Mouse (Mus musculus): ENCODE results near the gene Mtss1l.

Mtss1l gene

DNA sequence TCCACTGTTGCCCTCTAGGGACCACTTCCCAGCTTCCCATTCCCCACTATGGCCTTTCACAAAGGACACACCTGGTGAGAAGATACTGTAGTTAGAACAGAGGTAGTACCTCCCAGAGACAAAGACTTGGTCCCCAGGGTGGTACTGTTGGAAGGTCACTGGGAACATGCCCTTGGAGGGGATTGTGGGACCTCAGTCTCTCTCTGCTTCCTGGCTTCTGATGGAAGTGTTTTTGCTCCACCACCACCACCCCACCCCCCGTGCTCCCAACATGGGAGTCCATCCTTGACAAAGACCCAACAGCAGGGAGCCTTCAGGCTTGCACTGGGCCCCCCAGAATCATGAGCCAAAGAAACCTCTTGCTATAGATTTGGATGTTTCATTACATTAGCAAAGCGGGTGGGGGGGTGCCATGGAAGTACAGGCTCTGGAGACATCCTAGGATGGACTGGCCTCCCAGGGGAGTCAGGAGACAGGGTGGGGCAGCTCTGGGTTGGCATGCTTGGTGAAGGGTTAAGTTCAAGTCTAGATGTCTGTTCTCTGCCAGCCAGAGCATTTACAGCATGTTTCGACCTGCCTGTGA lies 14.9 kb upstream of the Mtss1l start:
- no peak for DNase-seq (ENCODE audit: low spot score)

- DNase-seq (ENCODE audit: low spot score): no peak
Observed at GRCm38 (mm10) chr8:110708429-110708828, 12.8 kb upstream of the Mtss1l start.

DNA sequence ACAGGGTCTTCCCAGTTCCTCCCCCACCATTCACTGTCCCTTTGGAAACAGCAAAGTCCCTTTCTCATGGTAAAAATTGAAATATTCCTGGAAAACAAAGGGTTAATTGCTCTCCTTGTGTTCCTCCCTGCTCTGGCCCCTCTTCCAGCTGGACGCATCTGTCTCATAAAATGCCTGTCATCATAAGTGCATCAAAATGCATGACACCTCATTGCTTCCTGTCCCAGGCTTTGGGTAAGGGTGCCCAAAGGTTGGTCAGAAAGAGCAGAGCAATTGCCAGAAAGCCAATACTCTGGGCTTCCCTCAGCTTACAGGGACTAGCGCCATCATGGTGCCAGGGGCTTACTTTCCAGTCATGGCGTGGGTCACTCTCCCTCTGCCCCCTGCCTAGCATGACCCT lies 10.7 kb upstream of the Mtss1l start:
- DNase-seq (ENCODE audit: low spot score): no peak

DNA sequence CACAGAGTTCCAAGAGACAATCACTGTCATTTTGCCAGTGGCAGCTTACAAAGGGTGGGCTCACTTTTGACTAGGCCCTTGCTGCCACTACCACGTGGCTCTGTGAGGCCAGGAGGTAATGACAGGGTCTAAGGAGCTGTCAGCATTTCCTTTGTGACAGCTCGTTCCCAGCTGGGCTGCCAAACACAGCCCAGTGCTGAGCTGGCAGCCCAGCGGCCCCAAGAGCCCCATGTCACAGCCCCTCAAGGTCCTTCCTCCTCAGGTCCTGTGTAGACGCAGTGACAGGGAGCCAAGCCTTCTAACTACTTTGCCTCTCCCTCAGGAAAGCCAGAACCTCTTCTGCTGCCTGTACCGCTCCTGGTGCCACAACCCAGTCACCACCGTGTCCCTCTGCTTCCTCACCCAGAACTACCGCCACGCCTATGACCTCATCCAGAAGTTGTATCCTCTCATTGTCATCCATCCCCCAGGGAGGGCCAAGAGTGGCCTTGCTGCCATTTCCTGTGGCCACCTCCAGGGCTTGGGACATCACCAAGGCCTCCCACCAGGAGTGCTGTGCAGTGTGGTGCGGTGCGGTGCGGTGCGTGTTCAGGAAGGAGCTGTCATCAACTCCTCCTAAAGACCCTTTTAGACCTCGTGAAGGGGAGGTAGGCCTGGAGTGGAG lies 9.9 kb upstream of the Mtss1l start:
- no peak for DNase-seq (ENCODE audit: low spot score)

- DNase-seq (ENCODE audit: low spot score): no peak
Observed at GRCm38 (mm10) chr8:110713073-110713472, 8.2 kb upstream of the Mtss1l start.

DNA sequence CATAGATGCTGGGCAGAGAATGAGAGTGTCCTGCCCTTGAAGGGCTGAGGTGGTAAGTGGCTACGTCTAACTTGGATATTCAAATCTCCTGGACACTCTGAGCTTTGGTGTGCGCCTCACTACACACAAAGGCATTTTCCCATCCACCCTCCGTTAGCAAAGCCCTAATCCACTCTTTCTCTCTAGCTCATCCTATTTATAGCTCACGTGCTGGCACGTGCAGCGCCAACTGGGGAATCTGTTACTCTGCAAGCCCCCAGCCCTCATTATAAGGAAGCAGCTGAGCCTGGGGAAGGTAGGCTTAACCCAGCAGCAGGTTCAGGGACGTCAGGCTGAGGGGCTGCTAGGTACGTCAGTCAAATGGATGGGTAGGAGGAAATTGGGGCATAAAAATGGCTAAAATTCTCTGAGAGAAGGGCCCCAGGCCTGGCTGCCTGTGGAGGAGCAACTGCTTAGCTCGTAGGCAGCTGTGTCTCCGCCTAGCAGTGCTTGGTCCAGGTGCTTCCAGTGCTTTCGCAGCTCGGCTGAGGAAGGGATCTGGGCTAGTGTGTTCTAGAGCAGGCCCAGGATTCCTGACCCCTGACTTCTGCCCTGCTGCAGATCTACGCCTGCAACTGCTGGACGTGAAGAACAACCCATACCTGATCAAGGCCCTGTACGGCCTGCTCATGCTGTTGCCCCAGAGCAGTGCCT lies 6.3 kb upstream of the Mtss1l start:
- no peak for DNase-seq (ENCODE audit: low spot score)

GRCm38 (mm10) chr8:110716075-110716474 lies 5.2 kb upstream of the Mtss1l start:
- DNase-seq (ENCODE audit: low spot score): no peak

DNA sequence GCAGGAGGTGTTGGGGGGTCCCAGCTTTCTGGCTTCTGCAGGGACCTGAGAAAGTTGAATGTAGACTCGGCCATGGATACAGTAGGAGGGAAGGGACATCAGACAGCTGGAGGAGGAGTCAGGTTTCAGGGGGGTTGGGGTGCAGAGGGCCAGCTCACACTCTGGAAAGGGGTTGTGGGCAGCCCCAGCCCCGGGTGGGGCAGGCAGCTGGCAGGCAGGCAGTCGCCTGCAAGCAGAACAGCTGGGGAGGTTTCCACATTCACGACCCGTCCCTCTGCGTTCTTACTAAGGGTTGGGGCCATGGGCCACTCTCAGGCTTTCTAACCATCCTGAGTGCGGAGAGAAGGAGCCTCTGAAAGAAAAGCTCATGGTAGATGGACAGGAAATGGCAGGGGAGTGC lies 4.1 kb upstream of the Mtss1l start:
- DNase-seq (ENCODE audit: low spot score): no peak

DNA sequence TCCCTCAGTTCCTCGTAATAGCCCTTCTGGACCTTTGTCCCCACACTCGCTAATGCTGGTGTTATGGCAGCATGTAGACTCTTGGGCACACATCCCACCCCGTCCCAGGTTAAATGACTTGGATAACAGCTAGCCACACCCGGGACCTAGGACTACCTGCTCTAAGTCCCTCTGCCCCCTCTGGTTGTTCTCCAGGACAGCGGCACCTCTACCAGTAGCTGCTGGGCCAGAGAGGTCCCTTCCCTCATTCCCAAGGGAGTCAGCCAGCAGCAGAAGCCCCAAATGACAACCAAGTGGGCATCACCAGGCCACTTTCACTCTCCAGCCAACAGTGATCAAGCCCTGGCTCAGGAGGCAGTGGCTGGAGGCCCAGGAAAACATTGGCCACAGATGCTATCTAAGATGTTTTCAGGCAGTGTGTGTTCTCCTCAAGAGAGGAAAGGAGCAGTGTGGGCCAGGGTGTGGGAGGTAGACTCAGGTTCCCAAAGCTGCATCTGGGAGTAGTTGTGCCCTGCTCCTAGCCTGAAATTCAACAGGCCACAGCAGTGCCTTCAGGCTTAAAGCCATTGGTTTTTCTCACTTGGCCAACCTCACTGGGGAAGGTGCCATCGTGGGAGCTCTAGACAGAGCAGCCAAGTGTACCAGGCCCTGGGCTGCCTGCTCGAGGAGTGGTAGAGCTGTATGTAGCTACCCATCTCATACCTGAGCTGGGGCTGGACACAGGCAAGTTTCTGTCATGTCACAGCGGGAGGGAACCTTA lies 2.9 kb upstream of the Mtss1l start:
- DNase-seq (ENCODE audit: low spot score): no peak

- no peak for DNase-seq (ENCODE audit: low spot score)
Observed at GRCm38 (mm10) chr8:110718969-110719670, 2.2 kb upstream of the Mtss1l start.

GRCm38 (mm10) chr8:110719898-110720653 lies 1.2 kb upstream of the Mtss1l start:
- DNase-seq (ENCODE audit: low spot score): no peak

DNA sequence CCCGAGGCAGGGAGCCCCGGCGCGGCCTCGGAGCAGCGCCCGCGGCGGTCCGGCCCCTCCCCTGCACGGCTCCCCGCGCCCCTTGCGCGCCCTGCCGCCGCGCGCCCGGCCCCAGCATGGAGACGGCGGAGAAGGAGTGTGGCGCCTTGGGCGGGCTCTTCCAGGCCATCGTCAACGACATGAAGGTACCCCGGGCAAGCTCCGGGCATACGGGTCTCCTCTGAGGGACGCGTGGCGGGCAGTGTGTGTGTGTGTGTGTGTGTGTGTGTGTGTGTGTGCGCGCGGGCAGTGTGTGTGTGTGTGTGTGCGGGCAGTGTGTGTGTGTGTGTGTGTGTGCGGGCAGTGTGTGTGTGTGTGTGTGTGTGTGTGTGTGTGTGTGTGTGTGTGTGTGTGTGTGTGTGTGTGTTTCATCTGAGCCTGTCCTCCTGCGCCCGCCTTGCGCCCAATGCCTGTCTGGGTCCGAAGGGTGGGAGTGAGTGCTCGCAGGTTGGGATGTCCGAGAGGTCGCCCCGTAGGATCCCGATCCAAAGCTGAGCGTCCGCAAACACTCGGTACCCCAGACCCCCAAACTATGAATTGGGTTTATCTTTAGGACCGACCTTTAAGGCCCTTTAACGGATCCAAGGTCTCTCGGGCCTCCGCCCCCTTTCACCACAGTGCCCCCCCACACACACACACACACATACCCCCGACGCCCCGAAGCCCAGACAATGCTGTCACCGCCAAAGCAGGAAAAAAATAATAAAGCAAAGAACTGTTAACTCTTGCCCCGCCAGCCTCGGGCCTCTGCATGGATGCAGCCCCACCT lies 534 bp downstream of the Mtss1l start:
- no peak for DNase-seq (ENCODE audit: low spot score)

GRCm38 (mm10) chr8:110722414-110723011 lies 1.2 kb downstream of the Mtss1l start:
- no peak for DNase-seq (ENCODE audit: low spot score)

- no peak for DNase-seq (ENCODE audit: low spot score)
Observed at GRCm38 (mm10) chr8:110724493-110724892, 3.2 kb downstream of the Mtss1l start.

GRCm38 (mm10) chr8:110725084-110725838 lies 4.0 kb downstream of the Mtss1l start:
- no peak for DNase-seq (ENCODE audit: low spot score)

GRCm38 (mm10) chr8:110726893-110727292 lies 5.6 kb downstream of the Mtss1l start:
- DNase-seq (ENCODE audit: low spot score): peak; percentile 46

- no peak for DNase-seq (ENCODE audit: low spot score)
Observed at GRCm38 (mm10) chr8:110731346-110731859, 10.1 kb downstream of the Mtss1l start.

- DNase-seq (ENCODE audit: low spot score): no peak
Observed at GRCm38 (mm10) chr8:110733036-110733435, 11.8 kb downstream of the Mtss1l start.

- no peak for DNase-seq (ENCODE audit: low spot score)
Observed at GRCm38 (mm10) chr8:110738591-110739195, 17.4 kb downstream of the Mtss1l start.

All from yolk sac, embryonic 10.5 days (tissue).